Mouse (Mus musculus) lung, postnatal 25 days (tissue): Measurements from ENCODE around the gene Sf3a3.

ENCODE experiments used
- DNase-seq: peaks from one replicate; pipeline ENCODE4 v3.0.0; 2022; ENCODE audit warnings: low spot score

Sf3a3 gene

GRCm38 (mm10) chr4:124738783-124739182 lies 24.2 kb downstream of the Sf3a3 start:
- no peak for DNase-seq

- DNase-seq = peak; percentile 84
Observed at GRCm38 (mm10) chr4:124741376-124742343, 27.1 kb downstream of the Sf3a3 start, which contains the start of gene Inpp5b. Gene Inpp5b (plus strand): TSS chr4:124741850.

- no peak for DNase-seq
Observed at GRCm38 (mm10) chr4:124742839-124743238, 28.3 kb downstream of the Sf3a3 start.

- DNase-seq = no peak
Observed at GRCm38 (mm10) chr4:124746577-124746976, 32.0 kb downstream of the Sf3a3 start.

- peak; percentile 28 for DNase-seq
Observed at GRCm38 (mm10) chr4:124747851-124748250, 33.3 kb downstream of the Sf3a3 start.

GRCm38 (mm10) chr4:124751300-124752250 lies 37.0 kb downstream of the Sf3a3 start:
- DNase-seq = peak; percentile 99

- peak; percentile 88 for DNase-seq
Observed at GRCm38 (mm10) chr4:124752281-124753199, 38.0 kb downstream of the Sf3a3 start.

GRCm38 (mm10) chr4:124755526-124755925 lies 41.0 kb downstream of the Sf3a3 start:
- DNase-seq = no peak

- peak; percentile 69 for DNase-seq
Observed at GRCm38 (mm10) chr4:124759305-124759811, 44.8 kb downstream of the Sf3a3 start.

GRCm38 (mm10) chr4:124761201-124761600 lies 46.6 kb downstream of the Sf3a3 start:
- DNase-seq = no peak

GRCm38 (mm10) chr4:124762858-124763452 lies 48.4 kb downstream of the Sf3a3 start:
- no peak for DNase-seq

GRCm38 (mm10) chr4:124765802-124766565 lies 51.4 kb downstream of the Sf3a3 start:
- no peak for DNase-seq

GRCm38 (mm10) chr4:124766566-124766940 lies 52.0 kb downstream of the Sf3a3 start:
- DNase-seq = no peak

- DNase-seq = no peak
Observed at GRCm38 (mm10) chr4:124768963-124769591, 54.5 kb downstream of the Sf3a3 start.

- DNase-seq = no peak
Observed at GRCm38 (mm10) chr4:124770624-124771023, 56.0 kb downstream of the Sf3a3 start.

- DNase-seq = peak; percentile 64
Observed at GRCm38 (mm10) chr4:124772125-124772524, 57.5 kb downstream of the Sf3a3 start.

GRCm38 (mm10) chr4:124773449-124773848 lies 58.9 kb downstream of the Sf3a3 start:
- DNase-seq = no peak

GRCm38 (mm10) chr4:124773995-124774394 lies 59.4 kb downstream of the Sf3a3 start:
- no peak for DNase-seq

GRCm38 (mm10) chr4:124774429-124774828 lies 59.9 kb downstream of the Sf3a3 start:
- no peak for DNase-seq
